Mouse (Mus musculus): ENCODE results near the gene Angel1.
A peak's percentile ranks its signal among the peaks of the same experiment; 100 is the strongest.

Angel1 gene

GRCm38 (mm10) chr12:86726120-86726640 lies at the start of gene Angel1:
Gene Angel1, minus strand, starts transcription at chr12:86726460.
- DNase-seq (ENCODE audit: low read depth, low spot score), result peak; percentile 96

- no peak for DNase-seq (ENCODE audit: low read depth, low spot score)
Observed at GRCm38 (mm10) chr12:86775561-86776280, 49.5 kb upstream of the Angel1 start.

DNA sequence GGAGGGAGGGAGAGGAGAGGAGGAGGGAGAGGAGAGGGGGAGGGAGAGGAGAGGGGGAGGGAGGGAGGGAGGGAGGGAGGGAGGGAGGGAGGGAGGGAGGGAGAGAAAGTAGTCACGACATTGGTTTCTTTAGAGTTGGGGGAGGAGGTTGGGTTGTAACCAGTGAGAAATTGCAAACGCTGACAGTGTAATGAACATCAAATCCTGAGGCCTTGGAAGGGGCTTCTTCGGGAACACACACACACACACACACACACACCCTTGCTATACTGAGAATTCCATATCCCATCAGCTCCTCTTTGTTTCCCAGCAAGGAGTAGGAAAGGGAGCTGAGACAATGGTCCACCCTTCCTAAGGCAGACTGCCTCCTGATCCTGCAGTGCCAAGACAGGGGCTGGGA lies 46.3 kb upstream of the Angel1 start:
- no peak for DNase-seq (ENCODE audit: low read depth, low spot score)

DNA sequence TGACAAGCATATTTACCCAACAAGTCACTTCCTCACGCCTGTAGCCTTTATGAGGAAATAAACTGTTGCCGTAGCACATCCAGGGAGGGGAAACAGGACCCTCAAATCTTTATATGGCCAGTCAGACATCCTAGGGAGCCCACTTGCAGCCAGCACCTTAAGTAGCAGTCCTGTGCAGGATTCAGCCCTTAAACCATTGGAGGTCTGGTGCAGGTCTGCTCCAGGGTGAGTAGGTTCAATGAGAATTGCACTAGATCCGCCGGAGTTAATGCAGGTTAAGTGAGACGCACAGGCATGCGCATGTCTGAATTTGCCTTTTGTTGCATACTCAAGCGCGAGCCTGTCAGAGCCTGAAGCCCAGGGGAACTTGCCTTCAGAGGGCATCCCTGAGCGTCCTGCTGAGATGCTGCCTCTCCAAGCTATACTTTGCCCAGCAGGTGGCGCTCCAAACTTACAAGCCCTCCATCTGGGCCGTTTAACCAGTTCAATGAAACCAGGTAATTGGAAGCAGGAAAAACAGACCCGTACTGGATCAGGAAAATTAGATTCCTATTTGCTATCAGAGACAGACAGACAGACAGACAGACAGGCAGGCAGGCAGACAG lies 45.7 kb upstream of the Angel1 start:
- DNase-seq (ENCODE audit: low read depth, low spot score), result peak; percentile 96

DNA sequence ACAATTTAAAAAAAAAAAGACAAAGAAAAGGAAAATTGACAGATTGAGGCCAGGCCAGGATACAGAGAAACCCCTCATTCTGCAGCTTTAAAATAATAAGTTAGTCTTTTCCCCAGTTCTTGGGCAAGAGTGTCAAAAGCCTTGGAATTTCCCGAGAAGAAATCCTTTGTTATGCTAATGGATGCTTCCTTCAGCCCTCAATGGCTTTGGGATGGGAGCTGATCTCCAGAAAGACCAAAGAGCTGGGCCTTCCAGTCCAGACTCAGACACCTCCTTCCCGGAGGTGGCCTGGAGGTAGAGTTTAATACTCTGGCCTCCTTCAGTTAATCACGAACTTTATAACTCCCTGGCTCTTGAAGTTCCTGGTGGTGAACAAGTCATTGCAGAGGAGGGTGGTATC lies 44.7 kb upstream of the Angel1 start:
- DNase-seq (ENCODE audit: low read depth, low spot score), result no peak

GRCm38 (mm10) chr12:86770261-86770670 lies 44.0 kb upstream of the Angel1 start:
- DNase-seq (ENCODE audit: low read depth, low spot score), result no peak

GRCm38 (mm10) chr12:86769819-86770218 lies 43.6 kb upstream of the Angel1 start:
- DNase-seq (ENCODE audit: low read depth, low spot score), result no peak

DNA sequence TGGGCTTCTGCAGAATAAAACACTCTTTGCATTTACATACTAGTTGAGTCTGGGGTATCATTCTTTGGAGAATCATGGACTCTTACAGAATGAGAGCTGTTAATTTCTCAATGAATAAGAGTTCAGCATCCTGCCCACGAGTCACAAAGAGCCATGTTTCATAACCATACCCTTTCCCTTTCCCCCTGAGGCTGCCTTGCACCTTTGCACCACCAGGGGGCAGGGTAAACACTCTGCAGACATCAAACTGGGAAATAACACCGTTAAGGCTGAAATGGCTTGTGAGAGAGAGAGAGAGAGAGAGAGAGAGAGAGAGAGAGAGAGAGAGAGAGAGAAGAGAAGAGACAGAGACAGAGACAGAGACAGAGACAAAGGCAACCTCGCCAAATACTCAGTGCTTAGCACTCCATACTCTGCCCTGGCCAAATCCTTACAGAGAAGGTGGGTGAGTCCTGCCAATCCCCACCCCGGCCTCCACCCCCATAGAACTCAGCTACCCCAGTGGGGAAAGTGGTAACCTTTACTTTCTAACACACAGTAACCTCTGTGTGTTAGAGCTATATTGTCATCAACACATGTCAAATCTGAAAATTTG lies 42.8 kb upstream of the Angel1 start:
- DNase-seq (ENCODE audit: low read depth, low spot score), result peak; percentile 77

GRCm38 (mm10) chr12:86767868-86768631 lies 41.8 kb upstream of the Angel1 start:
- DNase-seq (ENCODE audit: low read depth, low spot score), result peak; percentile 74

- no peak for DNase-seq (ENCODE audit: low read depth, low spot score)
Observed at GRCm38 (mm10) chr12:86766467-86766866, 40.2 kb upstream of the Angel1 start.

- DNase-seq (ENCODE audit: low read depth, low spot score), result no peak
Observed at GRCm38 (mm10) chr12:86764060-86764459, 37.8 kb upstream of the Angel1 start.

DNA sequence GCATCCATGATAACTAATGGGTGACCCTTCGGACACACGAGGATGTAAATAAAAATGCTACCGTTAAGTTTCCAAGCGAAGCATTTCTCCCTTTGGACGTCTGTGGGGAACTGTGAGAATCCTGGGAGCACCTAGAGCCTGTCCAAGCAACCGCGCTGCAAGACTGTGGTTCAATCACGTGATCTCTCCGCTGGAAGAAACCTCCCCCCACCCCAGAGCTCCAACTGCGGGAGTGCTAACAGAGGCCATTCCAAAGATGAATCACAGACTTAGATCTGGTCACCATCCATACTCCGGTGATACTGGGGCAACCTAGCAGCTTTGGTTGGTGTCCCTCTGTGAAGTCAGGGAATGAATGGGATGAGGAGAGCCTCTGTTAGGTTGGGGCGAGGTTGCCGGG lies 34.8 kb upstream of the Angel1 start:
- no peak for DNase-seq (ENCODE audit: low read depth, low spot score)

DNA sequence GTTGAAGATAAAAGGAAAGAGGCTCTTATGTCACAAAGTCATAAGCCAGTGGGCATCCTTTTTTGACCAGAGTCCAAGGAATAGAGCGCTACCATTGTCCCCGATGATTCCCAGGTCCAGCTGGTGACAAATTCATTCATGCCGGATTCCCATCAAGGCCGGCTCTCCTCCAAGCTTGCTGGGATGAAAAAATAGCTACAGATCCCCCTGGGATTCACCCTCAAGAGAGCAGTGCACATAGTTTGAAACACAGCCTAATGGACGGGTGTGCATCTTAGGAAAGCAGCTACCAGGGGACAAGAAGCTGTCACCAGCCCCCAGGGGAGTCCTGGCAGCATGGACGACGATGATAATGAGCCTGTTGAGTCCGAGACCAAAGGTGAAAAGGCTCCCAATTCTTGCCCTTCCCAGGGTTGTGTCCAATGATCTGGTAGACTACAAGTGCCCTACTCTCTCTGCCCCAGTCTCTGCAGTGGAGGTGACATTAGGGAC lies 8.1 kb upstream of the Angel1 start, which contains the start of gene Lrrc74a:
TSS of gene Lrrc74a (plus strand) at position 51 of the 492 bp plus-strand sequence.
- DNase-seq (ENCODE audit: low read depth, low spot score), result no peak

DNA sequence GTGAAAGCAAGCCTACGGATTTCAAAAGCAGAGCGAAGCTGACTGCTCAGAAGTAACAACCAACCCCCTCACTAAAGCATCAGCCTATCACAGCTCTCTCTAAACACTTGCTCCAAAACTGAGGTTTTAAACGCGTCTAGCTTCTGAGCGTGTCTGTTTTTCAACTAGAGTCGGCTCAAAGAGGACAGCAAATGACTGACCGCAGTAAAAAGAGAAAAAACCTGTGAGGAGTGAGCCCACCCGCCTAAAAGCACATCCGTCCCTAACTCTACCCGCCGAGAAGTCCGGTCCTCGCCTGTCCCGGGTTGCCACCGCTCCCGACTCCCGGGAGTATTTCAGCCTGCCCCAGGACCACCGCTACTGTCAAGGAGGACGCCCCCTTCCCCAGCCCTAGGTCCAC lies 554 bp downstream of the Angel1 start:
- DNase-seq (ENCODE audit: low read depth, low spot score), result peak; percentile 36

DNA sequence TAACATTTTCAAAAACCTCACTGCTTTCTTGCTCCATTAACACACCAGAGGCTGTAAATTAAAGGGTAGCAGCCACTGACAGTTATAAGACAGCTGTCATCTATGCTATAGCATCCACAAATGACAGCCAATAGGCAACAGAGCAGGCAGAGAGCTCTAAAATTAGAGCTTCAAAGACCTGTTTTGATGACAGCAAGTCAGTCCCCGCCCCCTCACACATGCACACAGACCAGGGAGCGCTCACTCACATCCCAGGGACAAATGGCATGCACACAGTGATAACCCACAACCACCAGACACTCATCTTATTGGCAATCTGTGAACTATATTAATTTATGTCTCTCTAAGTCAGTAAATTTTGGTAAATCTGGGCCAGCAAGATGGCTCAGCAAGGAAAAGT lies 2.0 kb downstream of the Angel1 start:
- no peak for DNase-seq (ENCODE audit: low read depth, low spot score)

GRCm38 (mm10) chr12:86721453-86721852 lies 4.8 kb downstream of the Angel1 start:
- no peak for DNase-seq (ENCODE audit: low read depth, low spot score)

GRCm38 (mm10) chr12:86719961-86720639 lies 6.2 kb downstream of the Angel1 start:
- DNase-seq (ENCODE audit: low read depth, low spot score), result no peak

DNA sequence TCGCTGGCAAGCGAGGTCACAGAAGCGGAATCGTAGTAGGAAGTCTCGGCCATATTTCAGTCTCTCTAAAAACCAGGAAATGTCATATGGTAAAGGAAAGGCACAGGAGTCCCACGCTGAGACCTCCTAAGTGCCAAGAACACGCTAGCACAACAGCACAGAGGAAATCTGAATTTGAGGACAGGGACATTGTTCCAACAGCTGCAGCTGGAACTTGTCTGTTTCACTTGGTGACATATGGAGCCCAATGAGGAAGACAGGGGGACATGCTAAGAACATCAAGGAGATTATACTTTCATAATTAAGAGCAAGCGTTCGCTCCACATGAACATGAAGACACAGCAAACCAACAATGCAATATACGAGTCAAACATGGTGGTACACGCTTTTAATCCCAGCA lies 9.3 kb downstream of the Angel1 start:
- no peak for DNase-seq (ENCODE audit: low read depth, low spot score)

- peak; percentile 53 for DNase-seq (ENCODE audit: low read depth, low spot score)
Observed at GRCm38 (mm10) chr12:86715401-86715800, 10.9 kb downstream of the Angel1 start.

GRCm38 (mm10) chr12:86714026-86714425 lies 12.2 kb downstream of the Angel1 start:
- DNase-seq (ENCODE audit: low read depth, low spot score), result no peak

DNA sequence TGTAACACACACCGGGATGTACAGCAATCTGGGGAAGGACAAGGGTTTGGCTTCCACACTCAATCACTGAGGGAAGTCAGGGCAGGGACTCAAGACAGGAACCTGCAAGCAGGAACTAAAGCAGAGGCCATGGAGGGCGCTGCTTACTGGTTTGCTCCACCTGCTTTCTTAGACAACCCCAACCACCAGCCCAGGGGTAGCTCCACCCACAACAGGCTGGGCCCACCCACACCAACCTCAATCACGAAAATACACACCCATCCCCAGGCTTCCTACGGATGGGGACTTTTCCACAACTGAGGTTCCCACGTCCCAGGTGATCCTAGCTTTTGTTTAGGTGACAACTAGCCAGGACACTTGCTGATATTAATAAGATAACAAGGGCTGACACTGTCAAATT lies 20.4 kb downstream of the Angel1 start:
- DNase-seq (ENCODE audit: low read depth, low spot score), result no peak
